Mouse (Mus musculus): ENCODE measurements around the gene Sgsm1.

DNA sequence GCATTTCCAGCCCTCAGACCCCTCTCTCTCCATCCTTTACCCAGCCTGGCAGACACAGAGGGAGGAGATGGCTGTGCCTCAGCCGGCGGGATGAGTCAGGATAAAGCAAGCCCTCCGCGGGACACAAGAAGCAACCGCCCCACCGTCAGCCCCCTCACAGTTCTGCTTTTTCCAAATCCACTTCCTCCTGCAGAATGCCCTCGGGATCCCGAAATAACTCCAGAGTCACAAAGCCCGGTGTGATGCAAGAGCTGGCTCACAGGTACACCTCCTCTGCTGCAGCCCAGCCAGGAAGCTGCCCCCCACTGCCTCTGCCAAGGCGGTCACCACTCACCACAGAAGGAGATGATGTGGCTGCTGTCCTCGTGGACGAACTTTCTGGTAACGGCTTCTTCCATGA lies 22.1 kb downstream of the Sgsm1 start:
- no peak for TF ChIP-seq CTCF (IDR thresholded peaks at IDR 0.05; ENCODE audit: insufficient read depth, low read depth, low read length)
- no peak for TF ChIP-seq POLR2A (IDR thresholded peaks at IDR 0.05; ENCODE audit: insufficient read depth, low read depth, low read length)
